Mouse (Mus musculus): ENCODE measurements at regions not wholly inside any gene's neighbourhood (a gene's known extent, or its start where the extent isn't known, plus 50 kb on each side); places are given as distances from the start of the nearest gene placed in this dataset.
A peak's percentile ranks its signal among the peaks of the same experiment; 100 is the strongest.
"Not testable (repeated sequence)": the region's sequence is repeated elsewhere in the genome, so short reads cannot be mapped to it uniquely, and the experiment has no call there.

DNA sequence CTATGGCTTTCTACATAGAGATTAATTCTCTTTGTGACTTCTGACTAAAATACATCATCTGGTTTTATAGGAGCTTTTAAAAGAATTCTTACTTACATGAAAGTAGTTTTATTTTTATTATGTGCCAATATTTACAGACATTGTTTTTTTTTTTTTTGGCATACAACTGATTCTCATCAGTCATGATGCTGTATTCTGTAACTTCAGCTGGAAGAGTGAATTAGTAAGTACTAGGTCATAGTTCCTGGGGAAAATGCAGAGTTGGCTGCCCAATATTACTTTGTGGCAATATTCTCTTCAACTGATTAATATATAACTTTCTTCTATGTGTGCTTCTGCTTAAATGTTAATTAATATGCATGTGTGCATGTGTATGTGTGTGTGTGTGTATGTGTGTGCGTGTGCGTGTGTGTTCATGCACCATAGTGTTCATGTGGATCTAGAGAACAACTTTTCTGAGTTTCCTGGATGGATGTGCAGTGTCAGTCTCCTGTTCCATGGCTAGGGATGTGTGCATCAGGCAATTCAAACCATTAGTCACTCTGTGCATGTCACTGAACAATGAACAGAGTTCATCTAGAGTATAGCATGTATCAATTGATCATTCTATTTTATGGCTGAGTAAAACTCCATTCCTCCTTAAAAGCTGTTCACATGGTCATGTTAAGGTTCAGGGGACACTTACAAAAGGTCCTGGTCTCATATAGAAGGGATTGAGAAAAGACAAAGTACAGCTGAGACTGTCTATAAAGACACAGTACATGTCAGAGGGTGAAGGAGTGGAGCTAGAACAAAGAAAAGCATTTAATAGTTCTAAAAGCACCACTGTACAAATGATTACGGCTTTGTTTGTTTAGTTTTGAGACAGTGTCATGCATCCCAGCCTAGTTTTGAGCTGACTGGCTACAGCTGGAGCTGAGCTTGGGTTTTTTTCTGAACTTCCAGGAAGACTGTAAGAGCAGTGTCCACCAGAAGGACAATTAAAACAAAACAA lies 431.8 kb downstream of the Lmo7 start:
- DNase-seq = peak; percentile 18

DNA sequence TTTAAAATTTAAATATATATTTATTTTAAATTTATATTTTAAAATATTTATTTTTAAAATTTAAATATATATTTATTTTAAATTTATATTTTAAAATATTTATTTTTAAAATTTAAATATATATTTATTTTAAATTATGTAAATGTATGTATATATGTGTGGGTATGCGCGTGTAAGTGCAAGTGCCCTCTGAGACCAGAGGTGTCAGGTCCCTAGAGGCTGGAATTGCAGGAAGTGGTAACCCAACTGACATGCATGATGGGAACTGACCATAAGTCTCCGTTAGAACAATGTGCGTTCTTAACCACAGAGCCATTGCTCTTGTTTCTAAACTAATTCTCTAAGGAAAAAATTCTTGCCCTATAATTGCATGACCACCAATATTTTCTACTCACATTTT lies 420.7 kb downstream of the Lmo7 start:
- not testable (repeated sequence) for DNase-seq

DNA sequence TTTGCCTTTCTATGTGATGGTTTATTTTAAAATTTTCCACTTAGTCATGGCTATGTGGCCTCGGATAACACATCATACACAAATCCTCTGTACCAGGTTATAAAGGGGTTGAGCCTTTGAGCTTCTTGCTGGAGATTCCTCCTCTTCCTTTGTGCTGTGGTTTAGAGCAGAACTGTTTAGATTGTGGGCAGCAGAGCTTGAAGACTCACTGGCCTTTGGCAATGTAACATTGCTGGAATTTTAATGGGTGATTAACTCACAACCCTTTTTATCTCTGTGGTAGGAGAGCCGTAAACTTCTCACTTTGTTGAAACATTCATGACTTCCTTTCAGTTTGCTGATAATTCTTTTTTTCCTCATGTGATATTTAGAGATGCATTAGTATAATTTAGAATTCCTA lies 413.0 kb downstream of the Lmo7 start:
- peak; percentile 13 for DNase-seq

DNA sequence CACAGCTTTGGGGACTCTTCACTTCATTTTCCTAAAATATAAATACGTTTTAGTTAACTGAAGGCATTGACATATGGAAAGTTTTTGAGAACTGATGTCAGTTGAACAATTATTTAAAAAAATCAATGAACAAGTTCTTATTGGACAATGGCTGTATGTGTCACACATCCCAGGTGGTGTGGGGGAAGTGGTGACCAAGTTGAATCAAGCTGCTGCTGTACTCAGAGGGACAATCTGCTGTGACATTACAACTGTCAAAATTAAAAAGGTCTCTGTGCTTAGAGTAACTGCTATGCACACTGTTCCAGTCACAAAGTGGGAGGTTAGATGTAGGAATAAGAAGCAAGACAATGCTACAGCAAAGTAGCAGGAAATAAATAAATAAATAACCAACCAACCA lies 409.2 kb downstream of the Lmo7 start:
- DNase-seq = no peak

DNA sequence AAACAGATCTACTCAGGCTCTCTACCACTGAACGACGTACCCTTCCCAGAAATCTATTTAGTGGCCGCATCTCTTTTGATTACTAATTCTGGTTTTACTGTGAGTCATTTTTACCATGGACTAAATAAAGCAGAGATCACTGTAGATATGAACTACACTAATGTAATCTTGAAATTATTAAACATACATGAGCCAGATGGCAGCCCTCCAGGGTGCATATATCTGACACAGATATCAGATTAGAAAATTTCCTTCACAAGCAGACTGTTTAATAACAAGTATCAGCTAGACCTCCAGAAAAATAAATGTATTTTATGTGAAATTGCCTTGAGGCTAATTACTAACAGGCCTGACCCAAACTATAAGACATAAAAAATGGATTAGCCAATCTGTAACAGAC lies 388.4 kb downstream of the Lmo7 start:
- DNase-seq = no peak

DNA sequence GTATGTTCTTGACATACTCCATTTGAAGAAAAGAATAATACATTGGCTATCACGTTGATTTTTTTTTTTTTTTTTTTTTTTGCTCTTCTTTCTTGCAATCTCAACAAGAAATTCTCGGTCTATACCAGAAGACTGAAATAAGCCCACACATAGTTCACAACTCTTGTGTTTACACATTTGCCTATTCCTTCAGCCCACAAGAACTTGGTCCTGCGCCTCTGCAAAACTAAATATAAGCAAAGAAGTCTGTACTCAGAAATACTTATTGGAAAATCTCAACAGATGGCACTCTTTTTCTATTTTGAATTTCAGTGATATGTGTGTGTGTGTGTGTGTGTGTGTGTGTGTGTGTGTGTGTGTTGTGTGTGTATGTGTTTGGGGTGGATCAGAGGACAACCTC lies 376.4 kb downstream of the Lmo7 start:
- no peak for DNase-seq

DNA sequence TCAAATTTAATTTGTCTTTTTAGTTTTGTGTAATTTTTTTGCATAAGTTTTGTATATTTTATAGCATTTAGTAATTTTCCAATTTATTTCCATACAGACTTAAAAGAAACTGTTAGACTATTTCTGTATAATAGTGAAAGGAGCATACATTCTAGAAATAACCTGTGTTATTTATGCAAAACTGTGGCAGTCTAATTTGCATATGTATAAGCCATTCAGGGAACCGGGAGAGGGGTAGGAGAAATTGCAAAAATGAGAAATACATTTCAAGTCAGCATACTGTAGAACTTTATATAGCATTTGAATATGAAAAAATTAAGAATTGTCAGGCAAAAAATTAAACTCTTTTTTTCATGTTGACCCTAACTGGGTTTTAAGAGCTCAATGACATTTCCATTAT lies 364.3 kb downstream of the Lmo7 start:
- no peak for DNase-seq

DNA sequence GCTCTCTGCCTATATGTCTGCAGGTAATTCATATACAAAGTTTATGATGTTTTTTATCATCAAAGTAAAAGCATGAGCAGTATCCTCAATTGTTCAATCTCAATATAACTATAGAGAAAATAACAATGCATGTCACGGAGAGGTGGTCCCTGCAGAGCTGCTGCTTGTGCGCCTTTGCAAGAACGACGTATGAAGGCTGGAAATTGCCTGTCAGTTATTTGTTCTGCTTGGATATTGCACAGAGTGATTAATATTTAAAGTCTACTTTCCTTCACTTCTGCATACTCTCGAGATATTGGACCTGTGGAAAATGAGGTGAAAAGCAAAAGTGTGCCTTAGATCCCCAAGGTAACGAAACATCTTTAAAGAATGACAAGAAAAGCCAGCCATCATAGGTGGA lies 362.8 kb downstream of the Lmo7 start:
- no peak for DNase-seq

DNA sequence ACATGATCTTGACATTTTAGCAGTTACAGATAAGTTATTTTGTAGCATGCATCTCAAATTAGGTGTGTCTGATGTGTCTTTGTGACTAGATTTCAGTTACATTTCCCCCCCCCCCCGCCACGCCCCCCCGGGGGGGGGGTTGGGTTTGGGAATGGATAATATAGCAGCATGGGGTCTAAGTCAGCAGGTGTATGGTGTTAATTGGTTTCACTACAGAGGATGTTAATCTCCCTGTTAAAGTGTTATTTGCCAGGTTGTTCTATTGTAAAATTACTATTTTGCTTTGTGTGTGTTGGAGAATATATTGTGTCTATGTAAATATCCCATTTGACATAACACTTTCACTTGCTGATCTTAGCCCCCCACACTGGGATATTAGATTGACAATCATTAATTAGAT lies 319.2 kb downstream of the Lmo7 start:
- no peak for DNase-seq

DNA sequence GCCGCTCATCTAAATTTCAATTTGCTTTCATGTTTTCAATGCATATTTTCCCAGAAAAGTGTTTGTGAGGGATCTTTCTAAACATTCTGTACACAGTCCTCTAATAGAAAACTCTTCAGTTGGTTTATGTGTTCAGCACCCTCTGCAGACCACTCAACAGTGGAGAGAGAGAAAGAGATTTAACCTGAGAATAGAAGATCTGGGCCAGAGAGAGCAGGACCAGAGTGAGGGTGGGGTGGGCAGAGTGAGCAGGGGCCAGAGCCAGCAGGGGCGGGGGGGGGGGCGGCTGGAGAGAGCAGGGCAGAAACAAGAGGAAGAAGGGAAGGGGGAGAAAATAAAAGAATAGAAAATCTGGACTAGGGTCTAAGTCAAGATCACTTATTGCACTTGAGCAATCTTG lies 318.7 kb downstream of the Lmo7 start:
- DNase-seq = no peak

DNA sequence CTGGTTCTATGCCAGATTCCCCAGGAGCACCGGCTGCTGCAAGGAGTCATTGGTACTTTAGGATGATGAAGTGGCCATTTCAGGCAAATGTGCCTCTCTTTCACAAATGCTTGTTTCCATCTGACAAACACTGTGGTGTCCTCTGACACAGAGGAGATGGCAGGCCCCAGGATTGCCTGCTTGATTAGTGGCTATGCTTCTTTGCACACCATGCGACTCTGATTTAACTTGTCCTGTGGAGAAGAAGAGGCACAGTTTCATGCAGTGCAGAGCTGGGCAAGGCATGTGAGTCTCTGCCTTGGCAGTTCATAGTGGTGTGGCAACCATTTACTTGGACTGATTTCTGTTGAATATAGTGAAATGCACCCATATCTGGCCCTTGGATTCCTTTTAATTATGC lies 308.4 kb downstream of the Lmo7 start:
- DNase-seq = no peak

DNA sequence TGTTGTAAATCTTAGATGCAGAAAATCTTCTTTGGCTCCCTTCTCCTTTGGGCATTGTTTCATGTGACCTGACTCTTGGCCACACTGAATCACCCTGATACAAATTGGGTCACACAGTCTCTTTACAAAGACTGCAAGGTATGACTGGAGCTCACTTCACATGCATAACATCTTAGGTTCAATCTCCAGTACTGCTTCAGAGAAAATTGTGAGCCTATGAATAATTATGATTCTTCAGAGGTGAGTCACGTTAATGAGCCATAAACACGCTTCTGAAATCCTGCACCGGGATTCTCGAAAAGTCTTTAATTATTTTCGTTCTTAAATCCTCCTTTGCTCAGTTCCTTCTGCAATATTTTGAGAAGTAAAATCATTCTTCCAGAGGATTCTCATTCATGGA lies 307.7 kb downstream of the Lmo7 start:
- no peak for DNase-seq

DNA sequence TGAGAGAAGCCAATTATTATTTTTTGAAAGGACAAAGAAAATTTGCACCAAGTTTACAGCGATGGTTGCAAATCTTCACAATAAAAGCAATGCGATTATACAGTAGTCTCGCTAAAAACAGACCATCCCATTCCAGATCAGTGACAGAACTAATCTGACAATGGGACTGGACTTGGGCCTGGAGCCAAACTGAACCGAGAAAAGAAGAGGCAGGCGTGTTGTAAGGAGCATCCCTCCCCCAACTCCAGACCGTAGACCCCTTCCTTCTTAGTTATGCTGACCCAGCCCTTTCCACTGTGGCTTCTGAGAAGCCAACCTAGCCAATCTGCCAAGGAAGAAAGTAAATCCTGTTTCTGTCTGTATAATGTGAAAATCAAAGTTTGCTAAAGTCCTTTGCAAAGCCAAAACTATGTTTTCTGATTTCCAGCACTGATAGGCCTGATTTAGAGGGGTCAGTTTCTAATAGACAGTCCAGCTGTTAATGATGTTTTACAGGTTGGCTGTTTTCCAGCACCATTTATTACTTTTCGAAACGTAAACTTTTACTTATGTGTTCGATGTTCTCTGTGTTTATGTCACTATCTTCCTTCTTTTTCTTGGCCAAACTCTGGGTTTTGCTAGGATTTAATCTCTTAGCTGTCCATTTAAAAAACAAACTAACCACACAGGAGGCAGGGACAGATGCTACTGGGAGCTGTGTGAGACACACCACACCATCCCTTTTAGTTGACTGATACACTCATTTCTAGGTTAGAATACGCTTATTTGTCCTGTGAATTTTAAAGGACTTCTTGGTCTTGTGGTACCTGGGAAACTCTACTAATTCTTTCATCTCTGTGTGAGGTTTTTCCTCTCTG lies 301.5 kb downstream of the Lmo7 start:
- peak; percentile 13 for DNase-seq

DNA sequence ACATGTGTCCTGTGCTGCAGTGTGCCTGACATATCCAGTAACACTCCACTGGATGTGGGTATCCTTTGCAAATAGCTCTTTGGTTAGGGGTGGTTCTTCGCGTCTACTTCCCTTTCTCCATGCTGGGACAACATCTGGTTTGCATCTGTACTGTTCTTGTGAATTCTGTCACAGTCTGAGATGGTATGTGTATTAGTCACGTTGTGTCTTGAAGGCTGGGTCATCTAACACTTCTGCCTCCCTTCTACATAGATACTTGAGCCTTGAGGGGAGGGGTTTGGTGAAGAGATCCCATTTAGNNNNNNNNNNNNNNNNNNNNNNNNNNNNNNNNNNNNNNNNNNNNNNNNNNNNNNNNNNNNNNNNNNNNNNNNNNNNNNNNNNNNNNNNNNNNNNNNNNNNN lies 294.9 kb downstream of the Lmo7 start:
- no peak for DNase-seq

DNA sequence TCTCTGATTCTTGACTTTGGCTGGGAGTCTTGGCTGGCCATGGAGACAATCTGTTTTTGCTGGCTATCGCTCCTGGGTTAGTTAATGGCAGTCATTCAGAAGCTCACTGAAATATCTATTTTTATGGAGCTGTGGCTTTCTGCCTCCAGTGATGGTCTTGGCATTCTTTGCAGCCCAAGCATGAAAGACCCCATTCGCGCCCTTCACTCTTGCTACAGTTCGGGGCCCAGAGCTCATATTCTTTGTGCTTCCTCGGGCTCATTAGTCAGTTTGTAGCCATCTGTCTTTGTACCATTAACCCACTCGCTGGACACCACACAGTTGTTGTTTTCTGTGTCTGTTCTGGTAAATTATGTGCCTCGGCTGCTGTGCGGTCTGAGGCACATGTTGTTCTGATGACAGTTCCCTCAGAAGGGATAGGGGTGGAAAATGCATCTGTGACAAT lies 290.4 kb downstream of the Lmo7 start:
- DNase-seq = peak; percentile 47

DNA sequence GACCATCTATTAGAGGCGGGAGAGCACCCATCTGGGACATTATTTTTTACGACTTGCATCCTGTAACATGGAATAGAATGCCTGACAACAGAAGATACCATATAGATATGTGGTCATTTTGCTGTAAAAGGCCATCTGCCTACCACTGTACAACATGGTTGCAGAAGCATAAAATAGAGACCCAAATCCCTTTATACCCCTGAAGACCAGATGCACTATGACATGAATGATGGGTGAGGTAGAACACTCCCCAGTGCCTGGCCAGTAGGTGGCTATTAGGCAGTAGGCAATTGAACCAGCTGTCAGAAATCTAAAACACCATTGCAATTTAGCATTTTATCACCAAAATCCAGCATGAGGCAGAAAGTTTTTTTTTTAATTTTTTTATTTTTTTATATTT lies 289.6 kb downstream of the Lmo7 start:
- DNase-seq = no peak

DNA sequence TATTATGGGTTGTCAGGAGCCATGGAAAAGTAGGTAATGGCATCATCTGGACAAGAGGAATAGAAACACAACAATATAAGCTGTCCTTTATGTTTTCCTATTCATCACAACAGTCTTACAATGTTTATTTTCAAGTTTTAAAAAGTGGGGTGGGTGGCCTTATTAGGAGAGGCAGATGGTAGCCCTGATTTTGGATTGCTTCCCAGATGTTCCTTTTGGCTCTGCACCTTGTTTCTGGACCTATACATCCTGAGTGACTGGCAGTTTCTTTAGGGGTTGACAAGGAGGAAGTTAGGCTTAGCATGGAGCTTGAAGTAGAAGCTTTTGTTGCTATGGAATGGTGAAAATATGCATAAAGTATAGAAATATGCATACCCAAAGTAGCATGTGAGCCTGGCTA lies 286.8 kb downstream of the Lmo7 start:
- no peak for DNase-seq

DNA sequence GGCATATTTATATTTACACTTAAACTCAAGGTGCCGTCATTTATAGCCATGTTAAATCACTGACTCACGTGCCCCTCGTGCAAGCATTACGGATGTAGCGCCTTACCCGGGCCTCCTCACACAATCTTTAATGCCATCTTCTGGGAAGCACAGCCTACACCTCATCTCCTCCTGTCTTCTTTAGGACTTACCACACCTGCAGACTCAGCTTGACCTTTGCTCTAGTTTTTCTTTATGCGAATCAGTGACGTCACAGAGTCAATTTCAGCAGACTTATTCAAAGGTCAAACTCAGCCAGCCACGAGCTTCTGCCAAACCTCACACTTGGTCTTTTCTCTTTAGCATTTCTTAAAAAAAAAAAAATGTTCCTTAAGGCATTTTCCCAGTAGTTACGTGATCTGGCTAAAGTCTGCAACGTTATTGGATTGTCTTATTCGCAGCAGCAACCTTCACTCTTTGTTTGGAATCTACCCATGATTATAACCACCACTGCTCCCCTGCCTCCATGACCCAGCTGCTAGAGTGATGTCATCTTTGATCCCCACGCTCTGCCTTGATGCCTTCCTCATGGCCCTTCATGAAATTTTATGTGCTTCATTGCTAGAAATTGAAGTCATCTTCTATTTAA lies 285.3 kb downstream of the Lmo7 start:
- DNase-seq = peak; percentile 12

DNA sequence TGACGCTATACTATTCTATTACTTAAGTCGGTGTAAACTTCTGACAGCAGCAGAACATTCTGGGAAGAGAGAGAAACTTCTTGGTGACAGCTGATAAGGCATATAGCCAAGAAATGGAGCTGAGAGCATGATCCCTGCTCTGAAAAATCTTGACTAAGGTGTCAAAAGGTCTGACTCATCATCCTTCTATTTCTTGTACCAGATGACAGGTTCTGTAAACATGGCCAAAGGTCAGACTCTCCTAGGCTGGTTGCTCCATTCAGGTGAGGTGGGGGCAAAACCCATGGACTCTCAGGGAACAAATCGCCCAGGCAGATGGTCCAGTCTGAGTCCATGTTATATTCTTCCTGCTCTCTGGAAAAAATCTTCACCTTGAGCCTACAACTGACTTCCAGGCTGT lies 283.5 kb downstream of the Lmo7 start:
- peak; percentile 17 for DNase-seq

DNA sequence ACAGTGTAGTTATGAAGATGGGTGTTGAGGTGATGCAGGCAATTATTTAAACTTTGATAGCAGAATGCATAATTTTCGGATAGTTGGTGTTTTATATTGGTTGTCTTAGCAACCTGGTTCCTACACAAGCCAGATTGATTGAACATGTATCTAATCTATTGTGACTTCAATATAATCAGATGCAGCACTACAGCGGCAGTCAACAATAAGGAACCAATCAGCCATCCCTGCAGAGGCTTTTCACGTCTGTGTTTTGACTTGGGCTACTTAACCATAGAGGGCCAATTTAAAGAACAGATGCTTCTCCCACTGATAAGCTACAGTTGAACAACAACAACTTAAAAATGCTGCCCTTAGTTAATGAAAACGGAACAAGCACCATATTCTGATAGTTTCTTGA lies 267.8 kb downstream of the Lmo7 start:
- no peak for DNase-seq

DNA sequence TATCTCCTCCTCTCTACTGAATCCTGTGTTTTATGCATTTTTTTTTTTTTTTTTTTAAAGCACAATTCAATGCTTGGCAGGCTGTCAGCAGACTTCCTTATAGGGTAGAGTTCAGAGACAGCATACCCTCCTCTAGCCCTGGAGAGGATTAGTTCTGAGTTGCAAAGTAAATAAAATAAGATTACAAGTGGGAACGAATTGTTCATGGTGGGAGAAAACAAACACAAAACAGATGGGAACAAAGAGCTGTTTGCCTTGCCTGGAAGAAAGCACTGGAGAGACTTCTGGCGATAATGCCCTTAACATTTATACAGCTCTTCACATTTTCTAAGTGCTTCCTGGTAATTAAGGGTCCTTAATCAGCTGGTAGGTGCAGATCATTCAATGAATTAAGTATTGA lies 254.6 kb downstream of the Lmo7 start:
- DNase-seq = peak; percentile 21

Measured in kidney, postnatal 14 days (tissue).